Mouse (Mus musculus) cerebellum, postnatal 36 days (tissue): ENCODE results near the gene Rhd.

Experiments
- DNase-seq, 2 experiments: peaks; one replicate each; pipeline ENCODE4 v3.0.0; 2021 to 2022; ENCODE audit warnings: mixed read lengths in 2 of 2

Rhd gene

GRCm38 (mm10) chr4:134914122-134914863 is 50.0 kb downstream of the Rhd start:
- DNase-seq: no peak

- DNase-seq: peak; percentile 80 to 82
Observed at GRCm38 (mm10) chr4:134914864-134915209, 50.5 kb downstream of the Rhd start, which contains the start of gene Tmem50a. TSS of gene Tmem50a (minus strand) at chr4:134915024.

- DNase-seq: no peak
Observed at GRCm38 (mm10) chr4:134915223-134916050, 51.1 kb downstream of the Rhd start.

GRCm38 (mm10) chr4:134917194-134917593 is 52.9 kb downstream of the Rhd start:
- DNase-seq: no peak

GRCm38 (mm10) chr4:134918381-134918780 is 54.0 kb downstream of the Rhd start:
- DNase-seq: no peak

GRCm38 (mm10) chr4:134919733-134920540 is 55.6 kb downstream of the Rhd start:
- DNase-seq: no peak

GRCm38 (mm10) chr4:134920631-134921030 is 56.3 kb downstream of the Rhd start:
- no peak for DNase-seq

- DNase-seq: no peak
Observed at GRCm38 (mm10) chr4:134921703-134922102, 57.4 kb downstream of the Rhd start.

GRCm38 (mm10) chr4:134922111-134922924 is 58.0 kb downstream of the Rhd start:
- DNase-seq: no peak

GRCm38 (mm10) chr4:134922925-134923244 is 58.5 kb downstream of the Rhd start:
- peak in 1 of 2 experiments; percentile 61 for DNase-seq

- peak; percentile 98 to 99 for DNase-seq
Observed at GRCm38 (mm10) chr4:134923258-134924018, 59.1 kb downstream of the Rhd start, which contains the start of gene Rsrp1. TSS of gene Rsrp1 (plus strand) at chr4:134923592.

GRCm38 (mm10) chr4:134924019-134924741 is 59.8 kb downstream of the Rhd start:
- DNase-seq: peak; percentile 35

GRCm38 (mm10) chr4:134925206-134925605 is 60.9 kb downstream of the Rhd start:
- DNase-seq: no peak

GRCm38 (mm10) chr4:134927815-134928463 is 63.6 kb downstream of the Rhd start:
- no peak for DNase-seq

GRCm38 (mm10) chr4:134928464-134928836 is 64.1 kb downstream of the Rhd start:
- DNase-seq: no peak

GRCm38 (mm10) chr4:134929536-134929935 is 65.2 kb downstream of the Rhd start:
- DNase-seq: no peak

- DNase-seq: no peak
Observed at GRCm38 (mm10) chr4:134930190-134930589, 65.9 kb downstream of the Rhd start.

GRCm38 (mm10) chr4:134930684-134931481 is 66.5 kb downstream of the Rhd start, which contains the start of gene Syf2:
TSS of gene Syf2 (plus strand) at chr4:134930898.
- DNase-seq: peak; percentile 94 to 95
